Mouse (Mus musculus): ENCODE results near the gene Frk. TPM values are rescaled to one million over a fixed set of nuclear protein-coding genes. Genes with fewer than 3 reads are reported as not detected.

The Frk gene
- polyA plus RNA-seq (2012; ENCODE audit: low replicate concordance) = not detected in 2 replicates

GRCm38 (mm10) chr10:34483297-34484013 is at the start of gene Frk:
TSS of gene Frk (plus strand) at chr10:34483399.

Other genes starting within 250 kb of the Frk start
- 12.4 and 21.9 TPM in 2 replicates for gene Tspyl1, start 201.2 kb upstream of the Frk start, polyA plus RNA-seq (2012; ENCODE audit: low replicate concordance)
- gene Tspyl4, start 186.0 kb upstream of the Frk start, polyA plus RNA-seq (2012; ENCODE audit: low replicate concordance) = 1.1 and 1.4 TPM in 2 replicates
- not detected in 2 replicates for gene Col10a1, start 93.4 kb upstream of the Frk start, polyA plus RNA-seq (2012; ENCODE audit: low replicate concordance)
- 1.8 and 8.4 TPM in 2 replicates for gene Nt5dc1, start 64.8 kb upstream of the Frk start, polyA plus RNA-seq (2012; ENCODE audit: low replicate concordance)

All from leukemia stem cell, adult 10-12 weeks (primary cell).